Mouse (Mus musculus) lung, embryonic 16.5 days (tissue): ENCODE results near the gene Fbxl12. TPM values are rescaled to one million over a fixed set of nuclear protein-coding genes. Genes with fewer than 3 reads are reported as not detected.
"Not testable (repeated sequence)": the region's sequence is repeated elsewhere in the genome, so short reads cannot be mapped to it uniquely, and the experiment has no call there.

Experiments
- ATAC-seq: fragments of 200-750 bp; cut with Nextera tagmentation; 2 replicates; pipeline ENCODE4 v1.8.0; 2017; ENCODE audit warnings: low read depth, mild to moderate bottlenecking, moderate library complexity
- H3K27ac ChIP-seq: fragments of 300-500 bp; sonication (generic); 2 replicates; pipeline ENCODE4 v1.5.1; 2014; ENCODE audit warnings: mild to moderate bottlenecking, control low read depth, low read length
- H3K27me3 ChIP-seq: fragments of 300-500 bp; sonication (generic); 2 replicates; pipeline ENCODE4 v1.6.1; 2014; ENCODE audit warnings: low read depth, low read length, mixed read lengths; ENCODE audit not compliant: control insufficient read depth, insufficient read depth
- H3K36me3 ChIP-seq: fragments of 300-500 bp; sonication (generic); 2 replicates; pipeline ENCODE4 v1.6.1; 2014; ENCODE audit warnings: low read length; ENCODE audit not compliant: control insufficient read depth, insufficient read depth
- H3K4me1 ChIP-seq: fragments of 300-500 bp; sonication (generic); replicated peaks from 2 replicates; pipeline ENCODE4 v1.6.1; 2014; ENCODE audit warnings: low read length, mixed read lengths; ENCODE audit not compliant: control insufficient read depth, insufficient read depth
- H3K4me2 ChIP-seq: fragments of 300-500 bp; sonication (generic); 2 replicates; pipeline ENCODE4 v1.6.1; 2014; ENCODE audit warnings: low read depth, low read length, control low read depth
- H3K4me3 ChIP-seq: fragments of 300-500 bp; sonication (generic); 2 replicates; pipeline ENCODE4 v1.5.1; 2014; ENCODE audit warnings: mild to moderate bottlenecking, low read length, control low read depth
- H3K9ac ChIP-seq: fragments of 300-500 bp; sonication (generic); 2 replicates; pipeline ENCODE4 v1.6.1; 2014; ENCODE audit warnings: low read length, control low read depth
- H3K9me3 ChIP-seq: fragments of 300-500 bp; sonication (generic); 2 replicates; pipeline ENCODE4 v1.6.1; 2016; ENCODE audit warnings: low read length; ENCODE audit not compliant: control insufficient read depth
- WGBS: fragments of 180-500 bp; shearing (Covaris S2); extraction: QIAGEN DNeasy Blood & Tissue Kit; methylation state at CpG from one replicate; pipeline ENCODE4 v1.1.7; 2014; 5-methylcytosine and 5-hydroxymethylcytosine counted together
- polyA plus RNA-seq: library from polyadenylated mRNA; unstranded; fragments of >200 nt; fragmentation: Nextera tagmentation; extraction: Ambion mirVana; gene quantifications from 2 replicates; pipeline ENCODE4 v1.2.1, GENCODE M21; 2015

The Fbxl12 gene
- 20.9 and 24.5 TPM in 2 replicates for polyA plus RNA-seq

DNA sequence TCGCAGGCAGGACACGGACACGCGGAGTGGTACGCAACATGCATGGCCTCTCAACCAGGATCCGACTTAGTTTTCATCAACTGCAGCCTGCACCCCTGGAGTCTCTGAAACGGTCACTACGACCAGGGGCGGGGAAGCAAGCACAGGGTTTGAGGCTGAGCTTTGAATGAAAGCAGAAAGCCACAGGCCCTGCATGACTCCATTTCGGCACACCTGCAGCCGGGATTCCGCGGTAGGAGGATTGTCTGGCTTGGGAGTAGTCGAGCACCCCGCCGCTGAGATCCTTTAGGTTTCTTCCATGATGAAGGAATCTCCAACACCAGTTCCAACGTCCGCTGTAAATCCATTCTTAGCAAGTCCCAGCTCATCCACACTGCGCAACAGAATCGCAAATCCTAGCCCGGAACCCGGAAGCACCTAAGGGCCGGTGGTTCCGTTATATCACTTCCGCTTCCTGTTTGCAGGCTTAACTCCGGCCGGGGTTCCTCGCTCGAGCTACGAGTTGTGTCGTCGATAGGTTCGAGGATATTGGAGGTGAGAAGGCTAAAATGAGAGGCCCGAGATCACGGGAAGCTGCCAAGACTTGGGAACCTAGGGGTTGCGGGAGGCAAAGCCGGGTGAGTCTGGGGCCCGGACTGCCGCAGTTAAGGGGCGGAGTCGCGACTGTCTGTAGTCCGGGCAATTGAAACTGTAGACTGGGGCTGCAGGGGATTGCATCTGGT lies at the start of gene Fbxl12:
TSS of gene Fbxl12 (minus strand) at position 408 of the 722 bp plus-strand sequence.
- no peak for ATAC-seq
- H3K27me3 ChIP-seq, result no peaks in the 10 kb centered on the region
- WGBS, result under 1% methylated on average over 43 of the region's 43 CpGs
- peaks cover 19% of the 10 kb centered on the region; the same call in 1 of the 2 replicates for H3K4me1 ChIP-seq
- peak within 1 kb of the TSS; percentile 97 for H3K27ac ChIP-seq
- H3K9me3 ChIP-seq, result no peaks in the 10 kb centered on the region
- H3K4me3 ChIP-seq, result peak within 1 kb of the TSS; percentile 94
- H3K4me2 ChIP-seq, result peak within 1 kb of the TSS; percentile 83
- peak within 1 kb of the TSS; percentile 84 for H3K9ac ChIP-seq
- peaks cover 14% of the 10 kb centered on the region for H3K36me3 ChIP-seq

DNA sequence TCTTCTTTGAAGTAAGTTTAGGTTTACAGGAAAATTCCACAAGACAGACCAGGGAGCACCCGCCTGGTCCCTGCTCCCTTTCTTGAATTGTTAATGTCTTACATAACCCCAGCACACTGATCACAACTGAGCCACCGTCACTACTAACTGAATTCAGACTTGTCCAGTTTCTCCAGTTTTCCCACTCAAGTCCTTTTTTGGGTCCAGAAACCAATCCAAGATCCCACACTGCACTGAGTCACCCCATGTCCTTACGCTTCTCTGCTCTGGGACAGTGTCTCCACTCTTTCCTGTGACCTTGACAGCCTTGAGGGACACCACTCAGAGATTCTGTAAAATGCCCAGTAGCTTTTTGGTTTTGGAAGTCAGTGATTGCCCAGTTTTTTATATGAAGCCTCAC lies 48.3 kb upstream of the Fbxl12 start:
- H3K36me3 ChIP-seq, result no peaks in the 10 kb centered on the region
- H3K27me3 ChIP-seq, result peaks cover 14% of the 10 kb centered on the region
- no peak overlapping the region for H3K4me3 ChIP-seq
- no peak for ATAC-seq
- WGBS, result 77% methylated on average over 3 of the region's 3 CpGs
- no peak overlapping the region for H3K9ac ChIP-seq
- H3K27ac ChIP-seq, result no peak overlapping the region
- no peaks in the 10 kb centered on the region for H3K4me1 ChIP-seq
- no peaks in the 10 kb centered on the region; the same call in 1 of the 2 replicates for H3K9me3 ChIP-seq
- H3K4me2 ChIP-seq, result no peak overlapping the region

DNA sequence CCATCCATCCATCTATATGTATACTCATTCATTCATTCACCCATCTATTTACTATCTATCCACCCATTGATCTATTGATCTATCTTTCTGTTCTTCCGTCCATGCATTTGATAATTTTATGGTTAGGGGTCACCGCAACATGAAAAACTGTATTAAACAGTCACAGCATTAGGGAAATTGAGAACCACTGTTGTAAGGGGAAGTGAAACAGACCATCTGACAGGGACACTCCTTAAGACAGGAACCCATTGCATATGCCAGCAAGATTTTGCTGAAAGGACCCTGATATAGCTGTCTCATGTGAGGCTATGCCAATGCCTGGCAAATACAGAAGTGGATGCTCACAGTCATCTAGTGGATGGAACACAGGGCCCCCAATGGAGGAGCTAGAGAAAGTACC lies 45.9 kb upstream of the Fbxl12 start:
- H3K4me3 ChIP-seq, H3K9me3 ChIP-seq, H3K36me3 ChIP-seq, H3K27ac ChIP-seq, H3K4me2 ChIP-seq, H3K4me1 ChIP-seq, ATAC-seq, H3K9ac ChIP-seq: not testable (repeated sequence)
- peaks cover 14% of the 10 kb centered on the region for H3K27me3 ChIP-seq
- WGBS, result 88% methylated on average over 2 of the region's 2 CpGs

DNA sequence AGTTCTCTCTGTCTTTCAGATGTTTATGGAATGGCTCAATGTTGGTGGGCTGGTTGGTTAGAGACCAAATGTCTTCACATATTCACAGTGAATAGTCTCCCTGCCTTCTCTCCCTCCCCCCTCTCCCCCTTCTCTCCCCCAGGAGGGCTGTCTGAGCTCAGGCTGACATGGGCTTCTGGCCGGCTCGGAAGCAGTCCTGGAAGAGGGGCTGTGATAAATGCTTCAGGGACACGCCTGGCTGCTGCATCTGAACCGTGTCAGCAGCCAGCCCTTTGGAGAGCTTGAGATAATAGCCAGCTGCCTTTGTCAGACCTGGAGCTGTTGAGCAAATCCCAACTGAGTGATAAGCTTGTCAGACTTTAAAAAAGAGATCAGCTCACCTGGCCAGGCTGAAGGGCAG lies 45.3 kb upstream of the Fbxl12 start:
- no peaks in the 10 kb centered on the region for H3K36me3 ChIP-seq
- no peak overlapping the region for H3K9ac ChIP-seq
- H3K27me3 ChIP-seq, result peaks cover 9% of the 10 kb centered on the region
- H3K9me3 ChIP-seq, result no peaks in the 10 kb centered on the region
- H3K4me2 ChIP-seq, result no peak overlapping the region
- ATAC-seq, result no peak
- no peak overlapping the region for H3K4me3 ChIP-seq
- no peaks in the 10 kb centered on the region for H3K4me1 ChIP-seq
- WGBS, result 2% methylated on average over 4 of the region's 4 CpGs
- H3K27ac ChIP-seq, result no peak overlapping the region

DNA sequence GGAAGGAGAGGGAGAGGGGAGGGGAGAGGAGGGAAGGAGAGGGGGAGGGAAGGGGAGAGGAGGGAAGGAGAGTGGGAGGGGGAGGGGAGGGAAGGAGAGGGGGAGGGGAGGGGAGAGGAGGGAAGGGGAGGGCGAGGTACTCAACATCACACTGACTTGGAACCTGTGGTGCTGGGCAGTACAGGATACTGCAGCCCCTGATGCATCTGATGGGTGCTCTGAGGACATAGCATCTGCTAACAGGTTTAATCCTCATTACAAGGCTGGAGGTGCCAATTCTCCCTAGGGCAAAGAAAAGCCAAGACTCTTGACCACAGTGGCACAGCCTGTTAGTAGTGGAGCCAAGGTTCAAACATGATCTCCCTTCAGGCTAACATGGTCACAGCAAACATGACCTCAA lies 44.8 kb upstream of the Fbxl12 start:
- no peak for ATAC-seq

DNA sequence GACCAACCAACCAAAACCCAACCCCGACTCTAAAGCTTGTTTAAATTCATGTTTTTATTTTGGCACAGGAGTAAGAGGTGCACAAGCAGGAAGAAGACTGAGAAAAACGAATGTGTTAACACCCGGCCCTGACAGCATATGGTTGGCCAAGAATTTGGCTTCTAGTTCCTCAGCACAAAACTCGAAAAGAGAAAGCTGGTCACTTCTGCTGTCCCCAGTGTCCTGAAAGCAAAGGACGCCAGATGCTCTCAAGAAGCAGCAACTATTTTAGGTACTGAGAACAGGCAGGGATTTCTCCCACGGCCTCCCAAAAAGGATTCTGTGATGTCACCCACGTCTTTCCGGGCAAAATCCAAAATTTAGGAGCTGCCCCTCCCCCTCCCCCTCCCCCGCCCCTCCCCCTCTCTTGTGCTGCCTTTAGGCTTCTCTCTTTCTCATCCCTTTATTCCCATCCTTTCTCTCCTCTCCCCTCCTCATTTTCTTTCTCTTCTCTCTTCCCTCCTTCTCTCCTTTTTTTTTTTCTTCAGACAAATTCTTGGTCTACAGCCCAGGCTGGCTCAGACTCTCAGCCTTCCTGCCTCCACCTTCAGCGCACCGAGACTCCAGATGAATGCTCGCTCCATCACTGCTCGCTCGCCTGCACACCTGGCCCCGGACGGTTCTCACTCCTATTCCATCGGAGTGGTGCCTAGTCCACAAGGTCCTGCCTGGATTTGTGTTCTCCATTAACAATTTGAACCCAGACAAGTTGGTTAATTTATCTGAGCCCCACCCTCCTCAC lies 40.7 kb upstream of the Fbxl12 start:
- no peak overlapping the region for H3K4me3 ChIP-seq
- 56% methylated on average over 16 of the region's 17 CpGs for WGBS
- H3K9ac ChIP-seq, result no peak overlapping the region
- no peaks in the 10 kb centered on the region for H3K9me3 ChIP-seq
- H3K27ac ChIP-seq, result no peak overlapping the region
- no peaks in the 10 kb centered on the region for H3K36me3 ChIP-seq
- ATAC-seq, result no peak
- H3K4me2 ChIP-seq, result no peak overlapping the region
- no peaks in the 10 kb centered on the region for H3K27me3 ChIP-seq
- H3K4me1 ChIP-seq, result no peaks in the 10 kb centered on the region

More for the DNA sequence above, 44.8 kb upstream of the Fbxl12 start:
- H3K9me3 ChIP-seq, result no peaks in the 10 kb centered on the region
- H3K4me2 ChIP-seq, result no peak overlapping the region
- peaks cover 5% of the 10 kb centered on the region for H3K27me3 ChIP-seq
- H3K4me3 ChIP-seq, result no peak overlapping the region
- WGBS, result 20% methylated on average over 1 of the region's 1 CpGs
- H3K4me1 ChIP-seq, result no peaks in the 10 kb centered on the region
- H3K9ac ChIP-seq, result no peak overlapping the region
- no peaks in the 10 kb centered on the region for H3K36me3 ChIP-seq
- no peak overlapping the region for H3K27ac ChIP-seq

DNA sequence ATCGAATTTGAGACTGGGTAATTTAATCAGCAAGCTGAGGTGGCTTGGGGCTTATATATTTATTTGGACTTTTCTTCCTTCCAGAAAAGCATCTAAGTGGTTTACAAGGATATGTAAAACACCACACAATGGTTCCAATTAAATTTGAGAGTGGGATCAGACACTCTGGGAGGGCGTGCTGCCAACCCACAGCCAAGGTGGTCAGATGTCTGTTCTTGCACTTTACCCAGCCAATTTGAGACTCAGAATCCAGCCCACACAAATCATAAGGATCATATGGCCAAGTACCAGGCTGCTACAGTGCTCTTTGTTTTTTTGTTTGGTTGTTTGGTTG lies 37.8 kb upstream of the Fbxl12 start:
- Histone ChIP-seq H3K9me3 (no peaks in the 10 kb centered on the region), H3K9ac (no peak overlapping the region), H3K36me3 (no peaks in the 10 kb centered on the region), H3K4me3 (no peak overlapping the region), H3K27ac (no peak overlapping the region), H3K27me3 (no peaks in the 10 kb centered on the region), H3K4me1 (no peaks in the 10 kb centered on the region), H3K4me2 (no peak overlapping the region)
- 68% methylated on average over 2 of the region's 2 CpGs for WGBS
- no peak for ATAC-seq

DNA sequence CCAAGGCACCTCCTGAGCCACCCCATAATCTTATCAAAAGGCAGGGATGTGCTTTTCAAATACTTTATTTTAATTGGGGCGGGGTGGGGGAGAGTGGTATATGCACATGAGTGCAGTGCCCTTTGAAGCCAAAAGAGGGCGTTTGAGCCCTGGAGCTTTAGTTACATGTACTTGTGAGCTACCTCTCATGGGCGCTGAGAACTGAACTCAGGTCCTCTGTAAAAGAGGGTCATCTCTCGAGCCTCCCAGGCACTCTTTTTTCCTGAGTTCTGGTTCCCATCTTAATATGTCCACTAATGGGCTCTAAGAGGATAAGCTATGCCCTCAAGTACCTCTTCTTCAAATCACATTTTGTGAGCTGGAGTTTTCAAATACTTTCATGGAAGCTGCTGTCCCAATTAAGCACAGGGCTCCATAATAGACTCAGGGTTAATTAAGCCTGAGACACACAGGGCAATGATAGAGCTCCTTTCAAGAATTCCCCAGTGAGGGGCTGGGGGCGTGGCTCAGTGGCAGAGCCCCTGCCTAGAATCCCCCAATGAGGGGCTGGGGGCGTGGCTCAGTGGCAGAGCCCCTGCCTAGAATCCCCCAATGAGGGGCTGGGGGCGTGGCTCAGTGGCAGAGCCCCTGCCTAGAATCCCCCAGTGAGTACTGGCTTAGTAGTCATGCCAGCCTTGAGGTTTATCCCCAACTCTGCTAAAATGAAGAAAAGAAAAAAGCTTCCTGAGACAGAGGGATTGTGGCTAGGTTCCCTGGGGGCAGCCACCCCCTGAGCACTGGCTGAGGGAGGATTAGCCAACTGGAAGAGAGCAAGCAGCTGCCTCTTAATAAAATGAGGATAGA lies 37.2 kb upstream of the Fbxl12 start:
- Histone ChIP-seq H3K27me3 (no peaks in the 10 kb centered on the region), H3K9me3 (no peaks in the 10 kb centered on the region), H3K9ac (no peak overlapping the region), H3K4me1 (no peaks in the 10 kb centered on the region), H3K4me2 (no peak overlapping the region), H3K27ac (no peak overlapping the region), H3K4me3 (no peak overlapping the region), H3K36me3 (no peaks in the 10 kb centered on the region)
- no peak for ATAC-seq
- WGBS, result 49% methylated on average over 6 of the region's 7 CpGs

DNA sequence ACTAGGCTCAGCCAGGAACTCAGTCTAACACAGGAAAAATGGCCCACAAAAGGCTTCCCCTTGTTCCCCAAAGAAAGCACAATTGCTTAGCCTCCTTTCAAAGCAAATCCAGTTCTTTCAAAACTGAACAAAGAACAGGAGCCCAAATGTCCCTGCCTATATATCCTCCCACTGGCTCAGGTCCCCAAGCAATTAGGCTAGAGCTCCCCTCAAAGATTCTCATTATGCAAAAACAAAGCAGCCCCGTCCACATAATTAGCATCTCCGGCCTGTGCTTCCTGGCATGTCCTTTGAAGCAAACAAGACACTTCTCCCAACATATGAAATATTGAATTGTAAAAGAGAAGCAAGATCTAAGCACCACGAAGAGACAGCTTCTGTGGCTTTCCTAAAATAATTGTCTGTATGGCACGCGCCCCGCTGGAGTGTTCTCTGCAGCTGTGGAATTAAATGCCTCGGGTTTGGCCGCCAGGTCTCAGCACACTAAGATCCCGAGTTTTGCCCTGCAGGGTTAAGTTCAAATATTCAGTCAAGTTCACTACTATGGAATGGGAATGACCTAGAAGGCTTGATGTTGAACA lies 35.9 kb upstream of the Fbxl12 start:
- no peaks in the 10 kb centered on the region for H3K27me3 ChIP-seq
- no peaks in the 10 kb centered on the region for H3K36me3 ChIP-seq
- no peaks in the 10 kb centered on the region for H3K4me1 ChIP-seq
- no peak overlapping the region for H3K9ac ChIP-seq
- H3K27ac ChIP-seq, result no peak overlapping the region
- H3K4me2 ChIP-seq, result no peak overlapping the region
- 77% methylated on average over 9 of the region's 9 CpGs for WGBS
- no peaks in the 10 kb centered on the region for H3K9me3 ChIP-seq
- ATAC-seq, result no peak
- H3K4me3 ChIP-seq, result no peak overlapping the region
